Mouse (Mus musculus) midbrain, postnatal 0 days (tissue): ENCODE results near the gene Igfbp1. TPM values are rescaled to one million over a fixed set of nuclear protein-coding genes. Genes with fewer than 3 reads are reported as not detected.

ENCODE experiments used
- ATAC-seq: fragments of 200-750 bp; cut with Nextera tagmentation; 2 replicates; pipeline ENCODE4 v1.8.0; 2017; ENCODE audit warnings: moderate number of reproducible peaks, mild to moderate bottlenecking, moderate TSS enrichment, moderate library complexity; ENCODE audit not compliant: low FRiP score
- DNase-seq: peaks from one replicate; pipeline ENCODE4 v3.0.0-alpha.2; 2015; ENCODE audit warnings: low spot score
- H3K27ac ChIP-seq: fragments of 300-500 bp; sonication (generic); 2 replicates; pipeline ENCODE4 v1.5.1; 2014; ENCODE audit warnings: low read depth, mild to moderate bottlenecking, low read length, mixed read lengths
- H3K27me3 ChIP-seq: fragments of 300-500 bp; sonication (generic); 2 replicates; pipeline ENCODE4 v1.6.1; 2014; ENCODE audit warnings: low read length, control low read depth, mixed read lengths; ENCODE audit not compliant: insufficient read depth
- H3K36me3 ChIP-seq: fragments of 300-500 bp; sonication (generic); 2 replicates; pipeline ENCODE4 v1.6.1; 2014; ENCODE audit warnings: low read length, control low read depth, mixed read lengths; ENCODE audit not compliant: insufficient read depth
- H3K4me1 ChIP-seq: fragments of 300-500 bp; sonication (generic); 2 replicates; pipeline ENCODE4 v1.6.1; 2014; ENCODE audit warnings: mild to moderate bottlenecking, control low read depth, antibody characterized with exemption, low read length, mixed read lengths; ENCODE audit not compliant: insufficient read depth
- H3K4me2 ChIP-seq: fragments of 300-500 bp; sonication (generic); 2 replicates; pipeline ENCODE4 v1.6.1; 2014; ENCODE audit warnings: low read depth, mild to moderate bottlenecking, low read length, mixed read lengths; ENCODE audit not compliant: poor library complexity, severe bottlenecking
- H3K4me3 ChIP-seq: fragments of 300-500 bp; sonication (generic); 2 replicates; pipeline ENCODE4 v1.5.1; 2014; ENCODE audit warnings: low read depth, mild to moderate bottlenecking, low read length, moderate library complexity
- H3K9ac ChIP-seq: fragments of 300-500 bp; sonication (generic); replicated peaks from 2 replicates; pipeline ENCODE4 v1.6.1; 2014; ENCODE audit warnings: mild to moderate bottlenecking, low read length, moderate library complexity, mixed read lengths; ENCODE audit not compliant: poor library complexity, severe bottlenecking
- H3K9me3 ChIP-seq: fragments of 300-500 bp; sonication (generic); 2 replicates; pipeline ENCODE4 v1.6.1; 2016; ENCODE audit warnings: low read length, control low read depth
- CTCF ChIP-seq: IDR thresholded peaks from 2 replicates; pipeline ENCODE4 v1.5.1; 2016; ENCODE audit warnings: antibody characterized with exemption, mild to moderate bottlenecking
- WGBS: fragments of 180-500 bp; shearing (Covaris S2); extraction: QIAGEN DNeasy Blood & Tissue Kit; methylation state at CpG from one replicate; pipeline ENCODE4 v1.1.7; 2014; 5-methylcytosine and 5-hydroxymethylcytosine counted together
- polyA plus RNA-seq: library from polyadenylated mRNA; unstranded; fragments of >200 nt; fragmentation: Nextera tagmentation; extraction: Ambion mirVana; gene quantifications from 2 replicates; pipeline ENCODE4 v1.2.1, GENCODE M21; 2015
- total RNA-seq: library from RNA; depleted of rRNA; stranded (reverse); fragments of >200 nt; gene quantifications from 2 replicates; pipeline ENCODE4 v1.2.3, GENCODE M21; 2014; rRNA removed

The Igfbp1 gene
- total RNA-seq: not detected in 2 replicates
- 0.11 TPM in 1 of 2 replicates, not detected in the other for polyA plus RNA-seq

GRCm38 (mm10) chr11:7197491-7197941 is at the start of gene Igfbp1:
TSS of gene Igfbp1 (plus strand) at chr11:7197782.
- DNase-seq: no peak
- TF ChIP-seq CTCF: no peak
- H3K36me3 ChIP-seq: no peaks in the 10 kb centered on the region
- H3K9ac ChIP-seq: no peak within 1 kb of the TSS
- H3K27me3 ChIP-seq: peaks cover 4% of the 10 kb centered on the region; the same call in 1 of the 2 replicates
- no peak within 1 kb of the TSS for H3K27ac ChIP-seq
- no peak for ATAC-seq
- no peaks in the 10 kb centered on the region; the same call in 1 of the 2 replicates for H3K4me1 ChIP-seq
- H3K4me3 ChIP-seq: no peak within 1 kb of the TSS
- WGBS: 23% methylated on average over 12 of the region's 12 CpGs
- no peak within 1 kb of the TSS for H3K4me2 ChIP-seq
- no peaks in the 10 kb centered on the region for H3K9me3 ChIP-seq

DNA sequence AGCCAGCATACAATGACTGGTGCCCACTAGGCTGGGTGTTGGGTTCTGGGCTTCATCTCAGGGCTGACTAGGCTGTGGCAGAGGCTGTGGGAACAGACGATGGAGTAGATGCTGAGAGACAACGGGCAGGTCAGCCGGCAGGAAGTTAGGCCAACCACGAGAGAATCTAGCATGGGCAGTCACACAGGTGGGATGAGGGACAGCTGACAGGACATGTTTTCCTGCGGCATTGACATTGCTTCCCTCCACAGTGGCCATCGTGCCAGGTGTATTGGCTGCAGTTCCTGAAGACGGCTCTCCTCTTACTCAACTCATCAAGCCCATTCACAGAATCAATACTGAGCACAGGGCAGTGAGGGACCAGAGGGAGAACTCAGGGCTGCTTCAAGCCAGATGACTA is 49.6 kb upstream of the Igfbp1 start:
- no peaks in the 10 kb centered on the region for H3K9me3 ChIP-seq
- H3K9ac ChIP-seq: no peak overlapping the region
- WGBS: 91% methylated on average over 7 of the region's 7 CpGs
- no peaks in the 10 kb centered on the region for H3K27me3 ChIP-seq
- H3K36me3 ChIP-seq: peaks cover 40% of the 10 kb centered on the region
- no peaks in the 10 kb centered on the region for H3K4me1 ChIP-seq
- H3K27ac ChIP-seq: no peak overlapping the region
- TF ChIP-seq CTCF: no peak
- no peak overlapping the region for H3K4me3 ChIP-seq
- H3K4me2 ChIP-seq: no peak overlapping the region
- DNase-seq (no peak), ATAC-seq (no peak)

- H3K4me1 ChIP-seq: no peaks in the 10 kb centered on the region
- H3K9me3 ChIP-seq: no peaks in the 10 kb centered on the region
- no peak overlapping the region for H3K4me2 ChIP-seq
- no peak for TF ChIP-seq CTCF
- WGBS: 79% methylated on average over 7 of the region's 7 CpGs
- no peak overlapping the region for H3K4me3 ChIP-seq
- DNase-seq (no peak), ATAC-seq (no peak)
- H3K36me3 ChIP-seq: peaks cover 50% of the 10 kb centered on the region
- H3K9ac ChIP-seq: no peak overlapping the region
- no peak overlapping the region for H3K27ac ChIP-seq
- no peaks in the 10 kb centered on the region for H3K27me3 ChIP-seq
Measured at GRCm38 (mm10) chr11:7149471-7149870, 48.1 kb upstream of the Igfbp1 start.

DNA sequence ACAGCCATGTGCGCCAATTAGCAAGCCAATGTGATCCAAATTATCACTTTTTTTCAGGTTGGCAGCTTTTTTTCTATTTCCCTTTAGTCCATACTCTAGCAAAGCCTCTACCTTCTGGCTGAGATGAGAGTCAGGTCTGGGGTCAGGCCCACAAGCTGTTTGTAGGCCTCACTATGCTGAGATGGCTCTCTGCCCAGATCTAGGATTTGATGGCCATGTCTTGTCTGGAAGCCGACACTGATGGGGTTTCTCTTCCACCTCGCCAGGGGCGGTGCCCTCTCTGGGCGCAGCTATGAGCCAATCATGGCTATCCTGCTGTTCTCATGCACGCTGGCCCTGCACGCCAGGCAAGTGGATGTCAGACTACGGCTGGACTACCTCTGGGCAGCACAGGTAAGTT is 47.1 kb upstream of the Igfbp1 start:
- Histone ChIP-seq H3K27me3 (no peaks in the 10 kb centered on the region), H3K36me3 (peaks cover 47% of the 10 kb centered on the region), H3K4me2 (no peak overlapping the region), H3K4me1 (no peaks in the 10 kb centered on the region), H3K27ac (no peak overlapping the region), H3K9me3 (no peaks in the 10 kb centered on the region), H3K9ac (no peak overlapping the region), H3K4me3 (no peak overlapping the region)
- DNase-seq (peak; percentile 77), ATAC-seq (no peak)
- TF ChIP-seq CTCF: no peak
- 85% methylated on average over 8 of the region's 8 CpGs for WGBS

DNA sequence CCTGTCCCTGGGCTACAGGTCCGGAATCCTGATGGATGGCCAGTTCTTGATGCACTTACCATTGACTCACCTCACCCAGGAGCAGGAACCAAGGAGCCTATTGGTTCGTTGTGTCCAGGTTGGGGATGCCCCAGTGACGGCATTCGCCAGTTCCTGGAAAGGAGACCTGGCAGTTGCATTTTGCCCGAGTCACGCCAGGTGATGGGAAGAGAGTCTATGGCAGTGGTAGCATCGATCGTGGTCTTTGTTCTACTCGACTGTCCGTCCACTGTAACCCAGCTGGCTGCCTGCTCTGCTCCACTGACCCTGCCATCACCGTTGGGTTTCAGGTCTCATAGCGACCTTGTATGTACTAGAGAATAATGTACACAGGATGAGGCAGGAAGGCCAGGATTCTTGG is 45.2 kb upstream of the Igfbp1 start:
- H3K9me3 ChIP-seq: no peaks in the 10 kb centered on the region
- no peaks in the 10 kb centered on the region for H3K27me3 ChIP-seq
- no peak overlapping the region for H3K9ac ChIP-seq
- no peak for DNase-seq
- H3K4me3 ChIP-seq: no peak overlapping the region
- WGBS: 92% methylated on average over 12 of the region's 12 CpGs
- H3K27ac ChIP-seq: no peak overlapping the region
- no peak overlapping the region for H3K4me2 ChIP-seq
- ATAC-seq: no peak
- TF ChIP-seq CTCF: no peak
- no peaks in the 10 kb centered on the region for H3K4me1 ChIP-seq
- peaks cover 38% of the 10 kb centered on the region; the same call in 1 of the 2 replicates for H3K36me3 ChIP-seq

DNA sequence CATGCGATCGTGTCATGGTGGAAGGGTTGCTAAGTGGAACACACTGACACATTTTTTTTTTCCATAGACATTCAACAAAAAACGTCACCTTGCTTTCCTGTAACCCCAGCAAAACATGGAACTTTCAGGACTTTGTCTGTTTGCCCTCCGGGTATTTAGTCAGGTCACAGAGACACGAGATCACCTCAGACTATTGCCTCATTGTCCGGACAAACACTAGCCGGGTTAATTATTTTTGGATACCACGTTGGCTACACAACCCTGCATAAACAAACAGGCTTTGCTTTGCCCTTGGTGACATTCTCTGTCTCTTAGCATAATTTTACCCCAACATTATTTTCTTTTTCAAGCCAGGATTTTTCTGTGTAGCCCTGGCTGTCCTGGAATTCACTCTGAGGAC is 44.5 kb upstream of the Igfbp1 start:
- Histone ChIP-seq H3K9me3 (no peaks in the 10 kb centered on the region), H3K27me3 (no peaks in the 10 kb centered on the region), H3K4me3 (no peak overlapping the region), H3K36me3 (peaks cover 34% of the 10 kb centered on the region; the same call in 1 of the 2 replicates), H3K4me1 (no peaks in the 10 kb centered on the region), H3K4me2 (no peak overlapping the region), H3K27ac (no peak overlapping the region), H3K9ac (no peak overlapping the region)
- ATAC-seq (no peak), DNase-seq (no peak)
- TF ChIP-seq CTCF: no peak
- WGBS: 86% methylated on average over 8 of the region's 8 CpGs
